Mouse (Mus musculus) liver, adult 2 months (tissue): ENCODE results near the gene Aasdh.

Experiments used
- CTCF ChIP-seq: fragments of 200-500 bp; IDR thresholded peaks from 2 replicates; pipeline ENCODE4 v1.5.1; 2011; ENCODE audit warnings: low read depth, low read length, control low read depth
- POLR2A ChIP-seq: fragments of 200-500 bp; IDR thresholded peaks from 2 replicates; pipeline ENCODE4 v1.6.1; 2011; ENCODE audit warnings: low read length, control low read depth; ENCODE audit not compliant: insufficient read depth; ENCODE audit errors: extremely low read depth

- TF ChIP-seq POLR2A = no peak
- no peak for TF ChIP-seq CTCF
Measured at GRCm38 (mm10) chr5:76884107-76884506, 21.2 kb downstream of the Aasdh start.
